Mouse (Mus musculus) C2C12 (cell line): ENCODE measurements around the gene Tulp4.

Source experiments
- CEBPB ChIP-seq: IDR thresholded peaks from one replicate; pipeline ENCODE4 v1.6.1; 2011; ENCODE audit warnings: low read depth, mild to moderate bottlenecking, control low read depth, moderate library complexity
- CTCF ChIP-seq: IDR thresholded peaks from one replicate; pipeline ENCODE4 v1.5.1; 2011; ENCODE audit not compliant: control insufficient read depth, insufficient read depth, insufficient read length
- FOSL1 ChIP-seq: IDR thresholded peaks from one replicate; pipeline ENCODE4 v1.8.0; 2011; ENCODE audit warnings: mild to moderate bottlenecking, low read length; ENCODE audit not compliant: poor library complexity, insufficient read depth, severe bottlenecking
- MAX ChIP-seq: IDR thresholded peaks from one replicate; pipeline ENCODE4 v1.6.1; 2011; ENCODE audit warnings: mild to moderate bottlenecking, control low read depth
- MYOD1 ChIP-seq: IDR thresholded peaks from one replicate; pipeline ENCODE4 v1.6.1; 2011; ENCODE audit warnings: low read depth; ENCODE audit not compliant: control insufficient read depth, insufficient read length
- MYOG ChIP-seq: IDR thresholded peaks from one replicate; pipeline ENCODE4 v1.6.1; 2011; ENCODE audit not compliant: control insufficient read depth, insufficient read length; ENCODE audit errors: extremely low read depth
- USF1 ChIP-seq: IDR thresholded peaks from one replicate; pipeline ENCODE4 v1.6.1; 2011; ENCODE audit warnings: low read depth, mild to moderate bottlenecking, control low read depth, moderate library complexity

DNA sequence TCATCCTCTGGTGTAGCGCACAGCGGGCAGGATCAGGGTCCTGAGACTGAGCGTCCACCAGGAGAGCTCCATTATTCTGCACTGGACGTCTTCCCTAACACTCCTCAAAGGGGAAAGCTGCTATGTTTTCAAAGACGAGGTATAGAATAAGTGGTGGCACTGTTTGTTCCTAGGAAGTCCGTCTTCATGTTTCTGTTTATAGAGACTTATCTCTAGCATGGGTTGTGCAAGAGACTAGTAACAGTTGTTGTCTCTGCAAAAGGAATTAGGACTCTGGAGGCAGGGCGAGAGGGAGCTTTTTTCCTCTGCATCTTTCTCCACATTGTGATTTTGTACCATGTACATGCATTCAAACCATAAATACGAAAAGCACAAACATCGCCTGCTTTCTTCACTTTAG, 55.7 kb downstream of the Tulp4 start:
- no peak for TF ChIP-seq CTCF
- TF ChIP-seq MYOD1 = no peak
- no peak for TF ChIP-seq USF1
- no peak for TF ChIP-seq MYOG
- TF ChIP-seq MAX = no peak
- TF ChIP-seq CEBPB = no peak
- no peak for TF ChIP-seq FOSL1
